Mouse (Mus musculus): Measurements from ENCODE around the gene Poc1b.

DNA sequence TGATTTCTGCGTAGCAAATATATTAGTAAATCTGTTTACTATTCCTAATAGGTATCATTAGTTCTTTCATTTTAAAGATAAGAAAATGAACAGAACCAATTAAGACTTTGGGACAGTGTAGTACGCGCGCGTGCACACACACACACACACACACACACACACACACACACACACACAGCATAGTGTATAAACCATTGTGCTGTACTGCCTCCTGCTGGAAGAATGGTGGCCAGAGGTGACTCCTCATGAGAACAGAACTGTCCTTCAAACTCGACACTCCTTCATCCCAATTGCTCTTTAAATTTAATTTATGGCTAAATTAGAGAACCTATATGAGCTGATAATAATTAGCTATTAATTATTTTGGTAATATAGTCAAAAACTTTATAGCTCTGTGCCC, 45.2 kb downstream of the Poc1b start:
- TF ChIP-seq CTCF (IDR thresholded peaks at IDR 0.05; ENCODE audit: extremely low read depth, insufficient read depth, insufficient read length, insufficient replicate concordance): peak; percentile 65; the same call in 1 of the 2 replicates
- TF ChIP-seq POLR2A (IDR thresholded peaks at IDR 0.05; ENCODE audit: low read depth, low read length): no peak
